Mouse (Mus musculus): ENCODE measurements around the gene Gltp. TPM values are rescaled to one million over a fixed set of nuclear protein-coding genes. Genes with fewer than 3 reads are reported as not detected.

The Gltp gene
- total RNA-seq, 1 experiment = 17.2 TPM

DNA sequence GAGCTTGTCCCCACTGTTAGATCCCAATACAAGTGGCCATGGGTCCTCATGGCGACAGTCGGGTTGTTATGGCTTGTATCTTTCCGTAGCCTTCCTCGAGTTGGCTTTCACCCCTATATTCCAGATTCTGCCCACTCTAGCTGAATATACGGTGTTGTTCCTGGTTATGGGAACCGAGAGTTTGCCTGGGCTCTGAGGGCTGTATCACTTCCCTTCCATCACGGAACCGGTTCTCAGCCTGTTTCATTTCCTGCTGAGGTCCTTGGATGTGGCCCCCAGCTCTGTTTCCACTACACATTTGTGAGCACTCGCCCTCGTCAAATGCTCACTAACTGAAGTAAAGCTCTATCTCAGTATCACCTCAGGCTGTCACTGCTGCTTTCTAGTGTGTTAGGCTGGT, 31.2 kb upstream of the Gltp start:
- in situ Hi-C loops (cut with MboI; ENCODE audit: low sequenced_read_pairs in 2 of 2, unreplicated experiment in 2 of 2) = no loop called here

GRCm38 (mm10) chr5:114720784-114721183, 30.0 kb upstream of the Gltp start:
- in situ Hi-C loops (cut with MboI; ENCODE audit: low sequenced_read_pairs in 2 of 2, unreplicated experiment in 2 of 2) = no loop called here
- no peaks in the 10 kb centered on the region for H3K9me3 ChIP-seq (ENCODE audit: control insufficient read depth, insufficient read depth, low read depth, low read length)
- H3K36me3 ChIP-seq (ENCODE audit: control insufficient read depth, insufficient read depth, low read length, poor library complexity, severe bottlenecking) = peaks cover 51% of the 10 kb centered on the region
- peaks cover 0 to 5% of the 10 kb centered on the region in 2 experiments; a peak in 1 of 4 replicates for H3K4me1 ChIP-seq (ENCODE audit: control insufficient read depth in 2 of 2, insufficient read depth in 2 of 2, low read length in 2 of 2, poor library complexity in 1 of 2)
- TF ChIP-seq MAFK (IDR thresholded peaks at IDR 0.05; ENCODE audit: insufficient read depth, low read depth, low read length) (no peak), CHD2 (IDR thresholded peaks at IDR 0.05; ENCODE audit: low read depth, low read length) (no peak), HCFC1 (IDR thresholded peaks at IDR 0.05; ENCODE audit: borderline replicate concordance, insufficient read depth, low read length) (no peak), ZNF384 (IDR thresholded peaks at IDR 0.05; ENCODE audit: low read depth, low read length) (no peak), ZC3H11A (IDR thresholded peaks at IDR 0.05; ENCODE audit: borderline replicate concordance, low read depth, low read length) (no peak)
- no peak overlapping the region for H3K4me3 ChIP-seq (ENCODE audit: insufficient read depth in 1 of 2, low read depth in 1 of 2, low read length in 2 of 2, poor library complexity in 1 of 2, severe bottlenecking in 1 of 2)
- DNase-seq (ENCODE audit: low read depth, low spot score) = no peak
- no peak overlapping the region for H3K9ac ChIP-seq (ENCODE audit: insufficient read depth, low read depth, low read length, poor library complexity, severe bottlenecking)
- no peak overlapping the region for H3K27ac ChIP-seq (ENCODE audit: insufficient read depth, low read depth, low read length, poor library complexity, severe bottlenecking)

More for the DNA sequence above, 31.2 kb upstream of the Gltp start:
- Histone ChIP-seq H3K27ac (ENCODE audit: insufficient read depth, low read depth, low read length, poor library complexity, severe bottlenecking) (no peak overlapping the region), H3K9me3 (ENCODE audit: control insufficient read depth, insufficient read depth, low read depth, low read length) (no peaks in the 10 kb centered on the region), H3K36me3 (ENCODE audit: control insufficient read depth, insufficient read depth, low read length, poor library complexity, severe bottlenecking) (peaks cover 47% of the 10 kb centered on the region), H3K4me1 (ENCODE audit: control insufficient read depth in 2 of 2, insufficient read depth in 2 of 2, low read length in 2 of 2, poor library complexity in 1 of 2) (no peaks in the 10 kb centered on the region; a peak in 1 of 4 replicates), H3K9ac (ENCODE audit: insufficient read depth, low read depth, low read length, poor library complexity, severe bottlenecking) (no peak overlapping the region), H3K4me3 (ENCODE audit: insufficient read depth in 1 of 2, low read depth in 1 of 2, low read length in 2 of 2, poor library complexity in 1 of 2, severe bottlenecking in 1 of 2) (no peak overlapping the region)
- no peak for TF ChIP-seq ZNF384 (IDR thresholded peaks at IDR 0.05; ENCODE audit: low read depth, low read length)
- TF ChIP-seq HCFC1 (IDR thresholded peaks at IDR 0.05; ENCODE audit: borderline replicate concordance, insufficient read depth, low read length) = no peak
- TF ChIP-seq MAFK (IDR thresholded peaks at IDR 0.05; ENCODE audit: insufficient read depth, low read depth, low read length) = no peak
- no peak for TF ChIP-seq CHD2 (IDR thresholded peaks at IDR 0.05; ENCODE audit: low read depth, low read length)
- no peak for TF ChIP-seq ZC3H11A (IDR thresholded peaks at IDR 0.05; ENCODE audit: borderline replicate concordance, low read depth, low read length)
- DNase-seq (ENCODE audit: low read depth, low spot score) = no peak

GRCm38 (mm10) chr5:114719928-114720270, 29.1 kb upstream of the Gltp start:
- H3K4me1 ChIP-seq (ENCODE audit: control insufficient read depth in 2 of 2, insufficient read depth in 2 of 2, low read length in 2 of 2, poor library complexity in 1 of 2) = peaks cover 0 to 6% of the 10 kb centered on the region in 2 experiments; a peak in 1 of 4 replicates
- DNase-seq (ENCODE audit: low read depth, low spot score) = no peak
- no peak overlapping the region for H3K4me3 ChIP-seq (ENCODE audit: insufficient read depth in 1 of 2, low read depth in 1 of 2, low read length in 2 of 2, poor library complexity in 1 of 2, severe bottlenecking in 1 of 2)
- in situ Hi-C loops (cut with MboI; ENCODE audit: low sequenced_read_pairs in 2 of 2, unreplicated experiment in 2 of 2) = no loop called here
- no peak overlapping the region for H3K9ac ChIP-seq (ENCODE audit: insufficient read depth, low read depth, low read length, poor library complexity, severe bottlenecking)
- no peaks in the 10 kb centered on the region for H3K9me3 ChIP-seq (ENCODE audit: control insufficient read depth, insufficient read depth, low read depth, low read length)
- no peak overlapping the region for H3K27ac ChIP-seq (ENCODE audit: insufficient read depth, low read depth, low read length, poor library complexity, severe bottlenecking)
- TF ChIP-seq CHD2 (IDR thresholded peaks at IDR 0.05; ENCODE audit: low read depth, low read length) (no peak), MAFK (IDR thresholded peaks at IDR 0.05; ENCODE audit: insufficient read depth, low read depth, low read length) (no peak), ZNF384 (IDR thresholded peaks at IDR 0.05; ENCODE audit: low read depth, low read length) (no peak), ZC3H11A (IDR thresholded peaks at IDR 0.05; ENCODE audit: borderline replicate concordance, low read depth, low read length) (no peak), HCFC1 (IDR thresholded peaks at IDR 0.05; ENCODE audit: borderline replicate concordance, insufficient read depth, low read length) (no peak)
- peaks cover 60% of the 10 kb centered on the region for H3K36me3 ChIP-seq (ENCODE audit: control insufficient read depth, insufficient read depth, low read length, poor library complexity, severe bottlenecking)

DNA sequence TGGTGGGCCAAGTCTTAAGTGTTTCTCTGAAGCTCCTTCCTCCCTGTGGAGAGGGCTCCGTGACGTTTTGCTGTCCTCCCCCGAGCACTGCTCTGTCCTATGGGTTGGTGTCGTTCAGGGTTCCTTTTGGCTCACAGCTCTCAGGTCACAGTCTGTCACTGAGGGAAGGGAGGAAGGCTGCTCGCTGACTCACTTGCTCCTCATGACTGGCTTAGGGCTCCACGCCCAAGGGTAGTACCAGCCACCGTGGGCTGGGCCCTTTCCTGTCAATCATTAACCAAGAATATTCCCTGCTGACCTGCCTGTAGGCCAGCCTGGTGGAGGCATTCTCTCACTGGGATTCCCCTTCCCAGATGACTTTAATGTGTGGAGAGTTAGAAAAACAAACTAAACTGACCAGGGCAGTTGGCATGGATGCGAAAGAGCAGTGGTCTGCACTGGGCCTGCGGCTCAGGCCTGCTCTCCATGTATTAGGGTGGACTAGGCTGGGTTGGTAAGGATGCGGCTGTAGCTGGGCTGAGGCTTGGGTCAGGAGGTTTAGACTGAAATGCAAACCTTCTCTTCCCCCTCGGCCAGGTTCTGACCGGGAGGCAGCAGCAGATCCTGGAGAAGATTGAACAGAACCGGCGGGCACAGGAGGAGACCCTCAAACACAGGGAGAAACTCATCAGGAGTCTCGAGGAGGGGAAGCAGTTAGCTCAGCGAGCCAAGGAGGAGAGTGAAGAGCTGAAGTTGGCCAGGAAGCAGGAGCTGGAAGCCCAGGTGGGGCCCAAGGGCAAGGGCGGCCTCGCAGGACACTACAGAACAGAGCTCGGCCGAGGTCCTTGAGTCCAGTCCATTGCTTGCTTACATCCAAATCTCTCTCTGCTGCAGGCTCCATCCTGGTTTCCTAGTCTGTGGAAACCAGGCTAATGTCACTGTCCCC, 28.5 kb upstream of the Gltp start:
- Histone ChIP-seq H3K36me3 (ENCODE audit: control insufficient read depth, insufficient read depth, low read length, poor library complexity, severe bottlenecking) (peaks cover 66% of the 10 kb centered on the region), H3K27ac (ENCODE audit: insufficient read depth, low read depth, low read length, poor library complexity, severe bottlenecking) (no peak overlapping the region; the same call in 1 of the 2 replicates), H3K9me3 (ENCODE audit: control insufficient read depth, insufficient read depth, low read depth, low read length) (no peaks in the 10 kb centered on the region), H3K9ac (ENCODE audit: insufficient read depth, low read depth, low read length, poor library complexity, severe bottlenecking) (no peak overlapping the region), H3K4me1 (ENCODE audit: control insufficient read depth in 2 of 2, insufficient read depth in 2 of 2, low read length in 2 of 2, poor library complexity in 1 of 2) (peaks cover 0 to 6% of the 10 kb centered on the region in 2 experiments; a peak in 1 of 4 replicates), H3K4me3 (ENCODE audit: insufficient read depth in 1 of 2, low read depth in 1 of 2, low read length in 2 of 2, poor library complexity in 1 of 2, severe bottlenecking in 1 of 2) (no peak overlapping the region)
- in situ Hi-C loops (cut with MboI; ENCODE audit: low sequenced_read_pairs in 2 of 2, unreplicated experiment in 2 of 2) = no loop called here
- no peak for TF ChIP-seq CHD2 (IDR thresholded peaks at IDR 0.05; ENCODE audit: low read depth, low read length)
- TF ChIP-seq ZC3H11A (IDR thresholded peaks at IDR 0.05; ENCODE audit: borderline replicate concordance, low read depth, low read length) = no peak
- no peak for TF ChIP-seq ZNF384 (IDR thresholded peaks at IDR 0.05; ENCODE audit: low read depth, low read length)
- TF ChIP-seq HCFC1 (IDR thresholded peaks at IDR 0.05; ENCODE audit: borderline replicate concordance, insufficient read depth, low read length) = no peak
- no peak for TF ChIP-seq MAFK (IDR thresholded peaks at IDR 0.05; ENCODE audit: insufficient read depth, low read depth, low read length)
- DNase-seq (ENCODE audit: low read depth, low spot score) = no peak
